Mouse (Mus musculus): ENCODE measurements around the gene Gm26558. TPM values are rescaled to one million over a fixed set of nuclear protein-coding genes. Genes with fewer than 3 reads are reported as not detected.
A peak's percentile ranks its signal among the peaks of the same experiment; 100 is the strongest.

Gm26558 gene
- 5.0 and 6.1 TPM in 2 replicates for polyA plus RNA-seq (2014; fragmentation: Nextera tagmentation; extraction: Ambion mirVana)

- H3K36me3 ChIP-seq (ENCODE audit: control insufficient read depth, insufficient read depth, low read length): no peaks in the 10 kb centered on the region
- H3K27me3 ChIP-seq (ENCODE audit: control insufficient read depth, insufficient read depth, low read length): no peaks in the 10 kb centered on the region
- ATAC-seq (ENCODE audit: low FRiP score, low TSS enrichment): peak; percentile 82
- H3K4me2 ChIP-seq (replicated peaks; ENCODE audit: low read depth, low read length): peak within 1 kb of the TSS; percentile 73
- H3K27ac ChIP-seq (ENCODE audit: low read depth, low read length): peak within 1 kb of the TSS; percentile 86
- peaks cover 13% of the 10 kb centered on the region for H3K4me1 ChIP-seq (ENCODE audit: control insufficient read depth, insufficient read depth, low read length)
- H3K4me3 ChIP-seq (ENCODE audit: low read length): peak within 1 kb of the TSS; percentile 95
- peak within 1 kb of the TSS; percentile 95 for H3K9ac ChIP-seq (ENCODE audit: low read depth, low read length)
- WGBS: under 1% methylated on average over 52 of the region's 54 CpGs
- no peaks in the 10 kb centered on the region for H3K9me3 ChIP-seq (ENCODE audit: control insufficient read depth, low read length)
These were observed at the start of gene Gm26558 for GRCm38 (mm10) chr2:70661715-70662495. Gene Gm26558, minus strand, starts transcription at chr2:70662108.

- ATAC-seq (ENCODE audit: low FRiP score, low TSS enrichment): no peak
- no peaks in the 10 kb centered on the region for H3K9me3 ChIP-seq (ENCODE audit: control insufficient read depth, low read length)
- H3K4me3 ChIP-seq (ENCODE audit: low read length): no peak overlapping the region
- H3K4me2 ChIP-seq (replicated peaks; ENCODE audit: low read depth, low read length): no peak overlapping the region
- no peaks in the 10 kb centered on the region for H3K27me3 ChIP-seq (ENCODE audit: control insufficient read depth, insufficient read depth, low read length)
- peaks cover 42% of the 10 kb centered on the region for H3K36me3 ChIP-seq (ENCODE audit: control insufficient read depth, insufficient read depth, low read length)
- H3K9ac ChIP-seq (ENCODE audit: low read depth, low read length): no peak overlapping the region
- no peak overlapping the region for H3K27ac ChIP-seq (ENCODE audit: low read depth, low read length)
- WGBS: 89% methylated on average over 4 of the region's 4 CpGs
- no peaks in the 10 kb centered on the region for H3K4me1 ChIP-seq (ENCODE audit: control insufficient read depth, insufficient read depth, low read length)
These were observed 49.0 kb upstream of the Gm26558 start for GRCm38 (mm10) chr2:70710878-70711277.

- Histone ChIP-seq H3K27me3 (ENCODE audit: control insufficient read depth, insufficient read depth, low read length) (no peaks in the 10 kb centered on the region), H3K36me3 (ENCODE audit: control insufficient read depth, insufficient read depth, low read length) (peaks cover 36% of the 10 kb centered on the region), H3K4me1 (ENCODE audit: control insufficient read depth, insufficient read depth, low read length) (no peaks in the 10 kb centered on the region), H3K4me2 (replicated peaks; ENCODE audit: low read depth, low read length) (no peak overlapping the region), H3K9ac (ENCODE audit: low read depth, low read length) (no peak overlapping the region), H3K27ac (ENCODE audit: low read depth, low read length) (no peak overlapping the region), H3K4me3 (ENCODE audit: low read length) (no peak overlapping the region), H3K9me3 (ENCODE audit: control insufficient read depth, low read length) (no peaks in the 10 kb centered on the region)
- ATAC-seq (ENCODE audit: low FRiP score, low TSS enrichment): no peak
- WGBS: 93% methylated on average over 7 of the region's 7 CpGs
These were observed 48.3 kb upstream of the Gm26558 start for GRCm38 (mm10) chr2:70710236-70710635.

- no peak overlapping the region for H3K4me2 ChIP-seq (replicated peaks; ENCODE audit: low read depth, low read length)
- no peak overlapping the region for H3K4me3 ChIP-seq (ENCODE audit: low read length)
- H3K4me1 ChIP-seq (ENCODE audit: control insufficient read depth, insufficient read depth, low read length): no peaks in the 10 kb centered on the region
- 63% methylated on average over 13 of the region's 13 CpGs for WGBS
- H3K27ac ChIP-seq (ENCODE audit: low read depth, low read length): no peak overlapping the region
- ATAC-seq (ENCODE audit: low FRiP score, low TSS enrichment): no peak
- H3K36me3 ChIP-seq (ENCODE audit: control insufficient read depth, insufficient read depth, low read length): peaks cover 28% of the 10 kb centered on the region
- H3K9me3 ChIP-seq (ENCODE audit: control insufficient read depth, low read length): no peaks in the 10 kb centered on the region
- H3K27me3 ChIP-seq (ENCODE audit: control insufficient read depth, insufficient read depth, low read length): no peaks in the 10 kb centered on the region
- no peak overlapping the region for H3K9ac ChIP-seq (ENCODE audit: low read depth, low read length)
These were observed 47.2 kb upstream of the Gm26558 start for GRCm38 (mm10) chr2:70708986-70709730.

- 42% methylated on average over 5 of the region's 5 CpGs for WGBS
- no peak for ATAC-seq (ENCODE audit: low FRiP score, low TSS enrichment)
- H3K4me1 ChIP-seq (ENCODE audit: control insufficient read depth, insufficient read depth, low read length): no peaks in the 10 kb centered on the region
- H3K36me3 ChIP-seq (ENCODE audit: control insufficient read depth, insufficient read depth, low read length): no peaks in the 10 kb centered on the region
- H3K9ac ChIP-seq (ENCODE audit: low read depth, low read length): no peak overlapping the region
- 0 out of 2 replicates have a peak, but pooled peaks cover 2% of the 10 kb centered on the region for H3K9me3 ChIP-seq (ENCODE audit: control insufficient read depth, low read length)
- no peak overlapping the region for H3K27ac ChIP-seq (ENCODE audit: low read depth, low read length)
- H3K4me3 ChIP-seq (ENCODE audit: low read length): no peak overlapping the region
- no peak overlapping the region for H3K4me2 ChIP-seq (replicated peaks; ENCODE audit: low read depth, low read length)
- no peaks in the 10 kb centered on the region for H3K27me3 ChIP-seq (ENCODE audit: control insufficient read depth, insufficient read depth, low read length)
These were observed 40.5 kb upstream of the Gm26558 start for GRCm38 (mm10) chr2:70702403-70702802.

GRCm38 (mm10) chr2:70701571-70701970 is 39.7 kb upstream of the Gm26558 start:
- Histone ChIP-seq H3K4me3 (ENCODE audit: low read length) (no peak overlapping the region), H3K27ac (ENCODE audit: low read depth, low read length) (no peak overlapping the region), H3K9ac (ENCODE audit: low read depth, low read length) (no peak overlapping the region), H3K4me1 (ENCODE audit: control insufficient read depth, insufficient read depth, low read length) (no peaks in the 10 kb centered on the region), H3K27me3 (ENCODE audit: control insufficient read depth, insufficient read depth, low read length) (no peaks in the 10 kb centered on the region), H3K9me3 (ENCODE audit: control insufficient read depth, low read length) (0 out of 2 replicates have a peak, but pooled peaks cover 2% of the 10 kb centered on the region), H3K4me2 (replicated peaks; ENCODE audit: low read depth, low read length) (no peak overlapping the region), H3K36me3 (ENCODE audit: control insufficient read depth, insufficient read depth, low read length) (no peaks in the 10 kb centered on the region)
- no peak for ATAC-seq (ENCODE audit: low FRiP score, low TSS enrichment)
- WGBS: 68% methylated on average over 9 of the region's 9 CpGs

GRCm38 (mm10) chr2:70700851-70701250 is 38.9 kb upstream of the Gm26558 start:
- Histone ChIP-seq H3K4me1 (ENCODE audit: control insufficient read depth, insufficient read depth, low read length) (no peaks in the 10 kb centered on the region), H3K27ac (ENCODE audit: low read depth, low read length) (no peak overlapping the region), H3K4me3 (ENCODE audit: low read length) (no peak overlapping the region), H3K9me3 (ENCODE audit: control insufficient read depth, low read length) (0 out of 2 replicates have a peak, but pooled peaks cover 2% of the 10 kb centered on the region), H3K9ac (ENCODE audit: low read depth, low read length) (no peak overlapping the region), H3K36me3 (ENCODE audit: control insufficient read depth, insufficient read depth, low read length) (no peaks in the 10 kb centered on the region), H3K4me2 (replicated peaks; ENCODE audit: low read depth, low read length) (no peak overlapping the region), H3K27me3 (ENCODE audit: control insufficient read depth, insufficient read depth, low read length) (no peaks in the 10 kb centered on the region)
- ATAC-seq (ENCODE audit: low FRiP score, low TSS enrichment): no peak
- WGBS: 86% methylated on average over 3 of the region's 3 CpGs

- no peak for ATAC-seq (ENCODE audit: low FRiP score, low TSS enrichment)
- no peak overlapping the region for H3K4me2 ChIP-seq (replicated peaks; ENCODE audit: low read depth, low read length)
- H3K27ac ChIP-seq (ENCODE audit: low read depth, low read length): no peak overlapping the region
- H3K9ac ChIP-seq (ENCODE audit: low read depth, low read length): no peak overlapping the region
- H3K4me3 ChIP-seq (ENCODE audit: low read length): no peak overlapping the region
- H3K36me3 ChIP-seq (ENCODE audit: control insufficient read depth, insufficient read depth, low read length): peaks cover 22% of the 10 kb centered on the region
- 87% methylated on average over 10 of the region's 10 CpGs for WGBS
- 0 out of 2 replicates have a peak, but pooled peaks cover 2% of the 10 kb centered on the region for H3K9me3 ChIP-seq (ENCODE audit: control insufficient read depth, low read length)
- no peaks in the 10 kb centered on the region for H3K4me1 ChIP-seq (ENCODE audit: control insufficient read depth, insufficient read depth, low read length)
- H3K27me3 ChIP-seq (ENCODE audit: control insufficient read depth, insufficient read depth, low read length): no peaks in the 10 kb centered on the region
These were observed 33.8 kb upstream of the Gm26558 start for GRCm38 (mm10) chr2:70695712-70696111.

GRCm38 (mm10) chr2:70690195-70690594 is 28.3 kb upstream of the Gm26558 start:
- H3K36me3 ChIP-seq (ENCODE audit: control insufficient read depth, insufficient read depth, low read length): peaks cover 77% of the 10 kb centered on the region
- ATAC-seq (ENCODE audit: low FRiP score, low TSS enrichment): no peak

More at GRCm38 (mm10) chr2:70690195-70690594, 28.3 kb upstream of the Gm26558 start:
- H3K4me1 ChIP-seq (ENCODE audit: control insufficient read depth, insufficient read depth, low read length): no peaks in the 10 kb centered on the region
- H3K4me3 ChIP-seq (ENCODE audit: low read length): no peak overlapping the region
- no peaks in the 10 kb centered on the region for H3K9me3 ChIP-seq (ENCODE audit: control insufficient read depth, low read length)
- H3K27ac ChIP-seq (ENCODE audit: low read depth, low read length): no peak overlapping the region
- no peak overlapping the region for H3K9ac ChIP-seq (ENCODE audit: low read depth, low read length)
- no peaks in the 10 kb centered on the region for H3K27me3 ChIP-seq (ENCODE audit: control insufficient read depth, insufficient read depth, low read length)
- H3K4me2 ChIP-seq (replicated peaks; ENCODE audit: low read depth, low read length): no peak overlapping the region
- 81% methylated on average over 11 of the region's 11 CpGs for WGBS
